Mouse (Mus musculus): ENCODE data around the gene Ubc. TPM values are rescaled to one million over a fixed set of nuclear protein-coding genes. Genes with fewer than 3 reads are reported as not detected.
"Not testable (repeated sequence)": the region's sequence is repeated elsewhere in the genome, so short reads cannot be mapped to it uniquely, and the experiment has no call there.

Gene Ubc
- total and polyA plus RNA-seq, 2 experiments from 2014 or later, result 912 to 1,225 TPM

- peaks cover 19% of the 10 kb centered on the region for H3K4me1 ChIP-seq (ENCODE audit: insufficient read depth)
- TF ChIP-seq CTCF (IDR thresholded peaks at IDR 0.05; ENCODE audit: low read depth), result no peak
- peaks cover 16% of the 10 kb centered on the region for H3K36me3 ChIP-seq (ENCODE audit: insufficient read depth)
- ATAC-seq (peak; percentile 15; the same call in 1 of the 2 replicates), DNase-seq (peak; percentile 80)
- peak within 1 kb of the TSS; percentile 93 for H3K4me2 ChIP-seq (ENCODE audit: low read depth)
- peak within 1 kb of the TSS; percentile 99 for H3K9ac ChIP-seq
- no peaks in the 10 kb centered on the region for H3K9me3 ChIP-seq (ENCODE audit: low read length)
- under 1% methylated on average over 40 of the region's 41 CpGs for WGBS
- no peaks in the 10 kb centered on the region for H3K27me3 ChIP-seq (ENCODE audit: insufficient read depth, low read length)
- peak within 1 kb of the TSS; percentile 97 for H3K27ac ChIP-seq (ENCODE audit: low read depth, low read length)
- H3K4me3 ChIP-seq (ENCODE audit: low read depth, low read length), result peak within 1 kb of the TSS; percentile 100
Observed at GRCm38 (mm10) chr5:125389131-125389578, 847 bp downstream of the Ubc start, which contains the start of gene Gm10382. Gene Gm10382 (plus strand): TSS chr5:125389322.

GRCm38 (mm10) chr5:125388358-125389092, 1.5 kb downstream of the Ubc start:
- Histone ChIP-seq H3K9ac (peak overlapping the region; percentile 99), H3K27ac (ENCODE audit: low read depth, low read length) (peak overlapping the region; percentile 97; the same call in 1 of the 2 replicates), H3K36me3 (ENCODE audit: insufficient read depth) (peaks cover 16% of the 10 kb centered on the region)

GRCm38 (mm10) chr5:125387295-125387694, 2.7 kb downstream of the Ubc start:
- not testable (repeated sequence) for H3K27me3 ChIP-seq (ENCODE audit: insufficient read depth, low read length); DNase-seq; H3K4me3 ChIP-seq (ENCODE audit: low read depth, low read length); H3K9ac ChIP-seq; ATAC-seq; H3K9me3 ChIP-seq (ENCODE audit: low read length); H3K4me1 ChIP-seq (ENCODE audit: insufficient read depth); H3K4me2 ChIP-seq (ENCODE audit: low read depth); H3K27ac ChIP-seq (ENCODE audit: low read depth, low read length)
- 100% methylated on average over 4 of the region's 6 CpGs for WGBS
- H3K36me3 ChIP-seq (ENCODE audit: insufficient read depth), result peaks cover 16% of the 10 kb centered on the region

More at GRCm38 (mm10) chr5:125388358-125389092, 1.5 kb downstream of the Ubc start:
- Histone ChIP-seq H3K4me2 (ENCODE audit: low read depth) (peak overlapping the region; percentile 93), H3K27me3 (ENCODE audit: insufficient read depth, low read length) (no peaks in the 10 kb centered on the region), H3K4me3 (ENCODE audit: low read depth, low read length) (peak overlapping the region; percentile 100), H3K4me1 (ENCODE audit: insufficient read depth) (peaks cover 13% of the 10 kb centered on the region), H3K9me3 (ENCODE audit: low read length) (no peaks in the 10 kb centered on the region)
- ATAC-seq (no peak), DNase-seq (no peak)
- WGBS, result 24% methylated on average over 13 of the region's 13 CpGs
- TF ChIP-seq CTCF (IDR thresholded peaks at IDR 0.05; ENCODE audit: low read depth), result no peak

- peaks cover 4% of the 10 kb centered on the region; the same call in 1 of the 2 replicates for H3K4me1 ChIP-seq (ENCODE audit: insufficient read depth)
- H3K27ac ChIP-seq (ENCODE audit: low read depth, low read length), result no peak overlapping the region
- no peak for ATAC-seq
- H3K4me3 ChIP-seq (ENCODE audit: low read depth, low read length), result no peak overlapping the region
- 61% methylated on average over 8 of the region's 8 CpGs for WGBS
- H3K9ac ChIP-seq, result no peak overlapping the region
- peaks cover 16% of the 10 kb centered on the region for H3K36me3 ChIP-seq (ENCODE audit: insufficient read depth)
- no peaks in the 10 kb centered on the region for H3K27me3 ChIP-seq (ENCODE audit: insufficient read depth, low read length)
- H3K9me3 ChIP-seq (ENCODE audit: low read length), result no peaks in the 10 kb centered on the region
- 0 out of 2 replicates have a peak, but pooled peaks have one; percentile 2 for TF ChIP-seq CTCF (IDR thresholded peaks at IDR 0.05; ENCODE audit: low read depth)
- H3K4me2 ChIP-seq (ENCODE audit: low read depth), result 0 out of 2 replicates have a peak overlapping the region, but pooled peaks have one; percentile 0
- DNase-seq, result no peak
Observed at GRCm38 (mm10) chr5:125385215-125385940, 4.6 kb downstream of the Ubc start.

- H3K9ac ChIP-seq, result no peak overlapping the region
- no peaks in the 10 kb centered on the region for H3K27me3 ChIP-seq (ENCODE audit: insufficient read depth, low read length)
- 84% methylated on average over 2 of the region's 2 CpGs for WGBS
- DNase-seq (no peak), ATAC-seq (no peak)
- no peak overlapping the region for H3K4me3 ChIP-seq (ENCODE audit: low read depth, low read length)
- no peak overlapping the region for H3K27ac ChIP-seq (ENCODE audit: low read depth, low read length)
- H3K4me2 ChIP-seq (ENCODE audit: low read depth), result no peak overlapping the region
- no peak for TF ChIP-seq CTCF (IDR thresholded peaks at IDR 0.05; ENCODE audit: low read depth)
- H3K36me3 ChIP-seq (ENCODE audit: insufficient read depth), result peaks cover 16% of the 10 kb centered on the region
- H3K4me1 ChIP-seq (ENCODE audit: insufficient read depth), result no peaks in the 10 kb centered on the region
- H3K9me3 ChIP-seq (ENCODE audit: low read length), result no peaks in the 10 kb centered on the region
Observed at GRCm38 (mm10) chr5:125384512-125385214, 5.3 kb downstream of the Ubc start.

GRCm38 (mm10) chr5:125383637-125384420, 6.2 kb downstream of the Ubc start:
- ATAC-seq, result no peak
- no peak for TF ChIP-seq CTCF (IDR thresholded peaks at IDR 0.05; ENCODE audit: low read depth)

More at GRCm38 (mm10) chr5:125383637-125384420, 6.2 kb downstream of the Ubc start:
- Histone ChIP-seq H3K4me1 (ENCODE audit: insufficient read depth) (no peaks in the 10 kb centered on the region), H3K27ac (ENCODE audit: low read depth, low read length) (no peak overlapping the region), H3K27me3 (ENCODE audit: insufficient read depth, low read length) (no peaks in the 10 kb centered on the region), H3K9me3 (ENCODE audit: low read length) (no peaks in the 10 kb centered on the region), H3K4me2 (ENCODE audit: low read depth) (no peak overlapping the region), H3K9ac (no peak overlapping the region), H3K4me3 (ENCODE audit: low read depth, low read length) (no peak overlapping the region), H3K36me3 (ENCODE audit: insufficient read depth) (peaks cover 16% of the 10 kb centered on the region)
- WGBS, result 69% methylated on average over 3 of the region's 3 CpGs
- DNase-seq, result no peak

Data from forebrain, postnatal 0 days (tissue).